Mouse (Mus musculus) kidney, postnatal 25 days (tissue): ENCODE results near the gene Pheta2.
"Not testable (repeated sequence)": the region's sequence is repeated elsewhere in the genome, so short reads cannot be mapped to it uniquely, and the experiment has no call there.

Source experiments
- DNase-seq, 2 experiments: peaks; one replicate each; pipeline ENCODE4 v3.0.0; 2021; ENCODE audit warnings: mixed read lengths in 2 of 2

Gene Pheta2

GRCm38 (mm10) chr15:82372446-82372845 is 33.7 kb downstream of the Pheta2 start:
- no peak for DNase-seq

- no peak for DNase-seq
These were observed 34.2 kb downstream of the Pheta2 start for GRCm38 (mm10) chr15:82372991-82373390.

- DNase-seq = no peak
These were observed 35.7 kb downstream of the Pheta2 start for GRCm38 (mm10) chr15:82374437-82374836.

GRCm38 (mm10) chr15:82375855-82376254 is 37.1 kb downstream of the Pheta2 start:
- peak in 1 of 2 experiments; percentile 35 for DNase-seq

GRCm38 (mm10) chr15:82376393-82377138 is 37.8 kb downstream of the Pheta2 start:
- peak; percentile 73 to 77 for DNase-seq

- peak in 1 of 2 experiments; percentile 11 for DNase-seq
These were observed 39.0 kb downstream of the Pheta2 start for GRCm38 (mm10) chr15:82377701-82378100.

GRCm38 (mm10) chr15:82378261-82379180 is 39.8 kb downstream of the Pheta2 start:
- DNase-seq = peak; percentile 20 to 58

- DNase-seq = no peak
These were observed 40.7 kb downstream of the Pheta2 start for GRCm38 (mm10) chr15:82379511-82379870.

- peak; percentile 73 to 88 for DNase-seq
These were observed 41.4 kb downstream of the Pheta2 start, which contains the start of gene Cyp2d22 for GRCm38 (mm10) chr15:82379871-82380713. TSS of gene Cyp2d22 (minus strand) at chr15:82380260.

- peak in 1 of 2 experiments; percentile 30 for DNase-seq
These were observed 41.9 kb downstream of the Pheta2 start for GRCm38 (mm10) chr15:82380714-82381062.

- no peak for DNase-seq
These were observed 43.7 kb downstream of the Pheta2 start for GRCm38 (mm10) chr15:82382441-82382840.

- DNase-seq = no peak
These were observed 47.0 kb downstream of the Pheta2 start for GRCm38 (mm10) chr15:82385729-82386128.

GRCm38 (mm10) chr15:82389916-82390315 is 51.2 kb downstream of the Pheta2 start:
- DNase-seq = not testable (repeated sequence)

- DNase-seq = not testable (repeated sequence)
These were observed 55.2 kb downstream of the Pheta2 start, which contains the start of gene Cyp2d11 for GRCm38 (mm10) chr15:82393922-82394321. TSS of gene Cyp2d11 (minus strand) at chr15:82394022.
